Mouse (Mus musculus) hindbrain, postnatal 0 days (tissue): Measurements from ENCODE around the gene Kif11. TPM values are rescaled to one million over a fixed set of nuclear protein-coding genes. Genes with fewer than 3 reads are reported as not detected.
A peak's percentile ranks its signal among the peaks of the same experiment; 100 is the strongest.

Source experiments
- ATAC-seq: fragments of 200-750 bp; cut with Nextera tagmentation; 2 replicates; pipeline ENCODE4 v1.8.0; 2017; ENCODE audit warnings: mild to moderate bottlenecking, moderate TSS enrichment, moderate library complexity
- DNase-seq: peaks from one replicate; pipeline ENCODE4 v3.0.0-alpha.2; 2015; ENCODE audit warnings: low spot score
- H3K27ac ChIP-seq: fragments of 300-500 bp; sonication (generic); 2 replicates; pipeline ENCODE4 v1.5.1; 2014; ENCODE audit warnings: mild to moderate bottlenecking
- H3K27me3 ChIP-seq: fragments of 300-500 bp; sonication (generic); 2 replicates; pipeline ENCODE4 v1.6.1; 2014; ENCODE audit warnings: low read length, mixed read lengths; ENCODE audit not compliant: insufficient read depth
- H3K36me3 ChIP-seq: fragments of 300-500 bp; sonication (generic); 2 replicates; pipeline ENCODE4 v1.6.1; 2014; ENCODE audit warnings: low read length, mixed read lengths; ENCODE audit not compliant: insufficient read depth
- H3K4me1 ChIP-seq: fragments of 300-500 bp; sonication (generic); 2 replicates; pipeline ENCODE4 v1.6.1; 2014; ENCODE audit warnings: antibody characterized with exemption, low read length, mixed read lengths; ENCODE audit not compliant: insufficient read depth
- H3K4me2 ChIP-seq: fragments of 300-500 bp; sonication (generic); 2 replicates; pipeline ENCODE4 v1.6.1; 2014; ENCODE audit warnings: low read depth, mild to moderate bottlenecking, low read length, moderate library complexity, mixed read lengths
- H3K4me3 ChIP-seq: fragments of 300-500 bp; sonication (generic); 2 replicates; pipeline ENCODE4 v1.5.1; 2014; ENCODE audit warnings: low read length
- H3K9ac ChIP-seq: fragments of 300-500 bp; sonication (generic); replicated peaks from 2 replicates; pipeline ENCODE4 v1.6.1; 2014; ENCODE audit warnings: mild to moderate bottlenecking, low read length, moderate library complexity, mixed read lengths
- H3K9me3 ChIP-seq: fragments of 300-500 bp; sonication (generic); 2 replicates; pipeline ENCODE4 v1.6.1; 2016; ENCODE audit warnings: low read length, mixed read lengths
- CTCF ChIP-seq: IDR thresholded peaks from 2 replicates; pipeline ENCODE4 v1.5.1; 2016; ENCODE audit warnings: antibody characterized with exemption, control low read depth, low read depth
- WGBS: fragments of 180-500 bp; shearing (Covaris S2); extraction: QIAGEN DNeasy Blood & Tissue Kit; methylation state at CpG from one replicate; pipeline ENCODE4 v1.1.7; 2014; 5-methylcytosine and 5-hydroxymethylcytosine counted together
- polyA plus RNA-seq: library from polyadenylated mRNA; unstranded; fragments of >200 nt; fragmentation: Nextera tagmentation; extraction: Ambion mirVana; gene quantifications from 2 replicates; pipeline ENCODE4 v1.2.1, GENCODE M21; 2015
- total RNA-seq: library from RNA; depleted of rRNA; stranded (reverse); fragments of >200 nt; gene quantifications from 2 replicates; pipeline ENCODE4 v1.2.3, GENCODE M21; 2014

The Kif11 gene
- total and polyA plus RNA-seq, 2 experiments from 2014 or later = 10.1 to 12.1 TPM

GRCm38 (mm10) chr19:37360044-37360443 lies 16.2 kb upstream of the Kif11 start:
- H3K27me3 ChIP-seq = no peaks in the 10 kb centered on the region
- no peaks in the 10 kb centered on the region for H3K4me1 ChIP-seq
- H3K36me3 ChIP-seq = no peaks in the 10 kb centered on the region
- no peak overlapping the region for H3K4me3 ChIP-seq
- no peak for TF ChIP-seq CTCF
- WGBS = 82% methylated on average over 5 of the region's 5 CpGs
- H3K4me2 ChIP-seq = no peak overlapping the region
- no peak overlapping the region for H3K27ac ChIP-seq
- no peaks in the 10 kb centered on the region for H3K9me3 ChIP-seq
- DNase-seq (no peak), ATAC-seq (no peak)
- H3K9ac ChIP-seq = no peak overlapping the region

- TF ChIP-seq CTCF = no peak
- peak; percentile 31 for DNase-seq
- 0 out of 2 replicates have a peak, but pooled peaks have one; percentile 38 for ATAC-seq
- no peaks in the 10 kb centered on the region for H3K9me3 ChIP-seq
- H3K9ac ChIP-seq = no peak overlapping the region
- no peak overlapping the region for H3K27ac ChIP-seq
- H3K4me1 ChIP-seq = no peaks in the 10 kb centered on the region
- WGBS = 31% methylated on average over 5 of the region's 5 CpGs
- H3K4me2 ChIP-seq = no peak overlapping the region
- no peaks in the 10 kb centered on the region for H3K36me3 ChIP-seq
- H3K4me3 ChIP-seq = no peak overlapping the region
- no peaks in the 10 kb centered on the region for H3K27me3 ChIP-seq
Measured at GRCm38 (mm10) chr19:37362545-37362944, 13.7 kb upstream of the Kif11 start.

GRCm38 (mm10) chr19:37363128-37363939 lies 12.9 kb upstream of the Kif11 start:
- ATAC-seq (no peak), DNase-seq (peak; percentile 19)
- Histone ChIP-seq H3K27ac (no peak overlapping the region), H3K4me2 (no peak overlapping the region), H3K4me3 (no peak overlapping the region), H3K9ac (no peak overlapping the region), H3K9me3 (no peaks in the 10 kb centered on the region), H3K4me1 (no peaks in the 10 kb centered on the region), H3K27me3 (no peaks in the 10 kb centered on the region), H3K36me3 (no peaks in the 10 kb centered on the region)
- TF ChIP-seq CTCF = no peak
- 72% methylated on average over 11 of the region's 11 CpGs for WGBS

- ATAC-seq (no peak), DNase-seq (no peak)
- no peak for TF ChIP-seq CTCF
- H3K4me3 ChIP-seq = no peak overlapping the region
- no peaks in the 10 kb centered on the region for H3K27me3 ChIP-seq
- no peak overlapping the region for H3K4me2 ChIP-seq
- H3K36me3 ChIP-seq = no peaks in the 10 kb centered on the region
- no peak overlapping the region for H3K27ac ChIP-seq
- no peaks in the 10 kb centered on the region for H3K4me1 ChIP-seq
- H3K9me3 ChIP-seq = no peaks in the 10 kb centered on the region
- no peak overlapping the region for H3K9ac ChIP-seq
- WGBS = 55% methylated on average over 1 of the region's 1 CpGs
Measured at GRCm38 (mm10) chr19:37368990-37369389, 7.2 kb upstream of the Kif11 start.

- Histone ChIP-seq H3K36me3 (no peaks in the 10 kb centered on the region), H3K4me1 (no peaks in the 10 kb centered on the region), H3K9me3 (no peaks in the 10 kb centered on the region), H3K4me2 (no peak overlapping the region), H3K27ac (no peak overlapping the region), H3K27me3 (no peaks in the 10 kb centered on the region), H3K9ac (no peak overlapping the region), H3K4me3 (no peak overlapping the region)
- TF ChIP-seq CTCF = no peak
- 88% methylated on average over 4 of the region's 4 CpGs for WGBS
- DNase-seq (no peak), ATAC-seq (no peak)
Measured at GRCm38 (mm10) chr19:37369921-37370320, 6.3 kb upstream of the Kif11 start.

GRCm38 (mm10) chr19:37370356-37370755 lies 5.8 kb upstream of the Kif11 start:
- 94% methylated on average over 5 of the region's 5 CpGs for WGBS
- ATAC-seq = no peak
- no peak for TF ChIP-seq CTCF

More at GRCm38 (mm10) chr19:37370356-37370755, 5.8 kb upstream of the Kif11 start:
- no peak overlapping the region for H3K4me3 ChIP-seq
- no peak overlapping the region for H3K4me2 ChIP-seq
- H3K9me3 ChIP-seq = no peaks in the 10 kb centered on the region
- H3K36me3 ChIP-seq = no peaks in the 10 kb centered on the region
- no peak overlapping the region for H3K9ac ChIP-seq
- no peak for DNase-seq
- no peaks in the 10 kb centered on the region for H3K27me3 ChIP-seq
- no peak overlapping the region for H3K27ac ChIP-seq
- peaks cover 3% of the 10 kb centered on the region for H3K4me1 ChIP-seq
